Mouse (Mus musculus) frontal cortex, postnatal 36 days (tissue): ENCODE data around the gene Dnajb14.
"Not testable (repeated sequence)": the region's sequence is repeated elsewhere in the genome, so short reads cannot be mapped to it uniquely, and the experiment has no call there.

Source experiments
- DNase-seq, 2 experiments: peaks; one replicate each; pipeline ENCODE4 v3.0.0; 2022; ENCODE audit warnings: low spot score in 2 of 2

Dnajb14 gene

GRCm38 (mm10) chr3:137867437-137868093, at the start of gene Dnajb14:
Gene Dnajb14 (plus strand): TSS chr3:137867675.
- DNase-seq: peak; percentile 40 to 55

DNA sequence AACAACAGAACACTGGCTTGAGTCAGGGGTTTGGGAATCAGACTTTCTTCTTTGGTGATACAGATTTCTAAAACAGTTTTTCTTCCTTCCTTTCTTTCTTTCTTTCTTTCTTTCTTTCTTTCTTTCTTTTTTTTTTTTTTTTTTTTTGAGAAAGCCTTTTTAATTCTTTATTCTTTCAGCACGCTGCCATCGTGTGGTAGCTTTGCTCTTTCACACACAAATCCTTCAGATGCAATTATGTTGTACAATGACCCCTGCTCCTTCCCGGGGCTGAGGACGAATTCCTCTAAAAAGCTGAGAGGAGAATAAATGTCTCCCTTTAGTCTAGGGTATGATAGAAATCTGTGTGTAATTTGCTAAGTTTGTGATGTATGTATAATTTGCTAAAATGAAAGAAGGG, 48.8 kb upstream of the Dnajb14 start:
- DNase-seq: peak in 1 of 2 experiments; percentile 16

GRCm38 (mm10) chr3:137820688-137821467, 46.6 kb upstream of the Dnajb14 start:
- DNase-seq: no peak

GRCm38 (mm10) chr3:137823317-137823716, 44.2 kb upstream of the Dnajb14 start:
- DNase-seq: no peak

GRCm38 (mm10) chr3:137827678-137828077, 39.8 kb upstream of the Dnajb14 start:
- no peak for DNase-seq

DNA sequence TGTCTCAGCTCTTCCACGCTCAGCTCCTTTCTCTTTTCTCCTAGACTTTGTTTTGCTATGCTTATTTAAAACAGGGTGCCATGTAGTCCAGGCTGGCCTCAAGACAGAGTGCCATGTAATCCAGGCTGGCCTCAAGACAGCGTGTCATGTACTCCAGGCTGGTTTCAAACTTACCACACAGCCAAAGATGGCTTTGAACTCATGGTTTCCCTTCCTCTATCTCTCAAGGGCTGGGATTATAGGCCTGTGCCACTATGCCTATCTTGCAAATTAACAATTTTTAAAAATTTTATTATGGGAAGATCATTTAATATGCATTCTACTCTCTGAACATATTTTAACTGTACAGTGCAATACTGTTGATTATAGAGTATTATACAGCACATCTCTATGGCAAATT, 36.3 kb upstream of the Dnajb14 start:
- DNase-seq: no peak

DNA sequence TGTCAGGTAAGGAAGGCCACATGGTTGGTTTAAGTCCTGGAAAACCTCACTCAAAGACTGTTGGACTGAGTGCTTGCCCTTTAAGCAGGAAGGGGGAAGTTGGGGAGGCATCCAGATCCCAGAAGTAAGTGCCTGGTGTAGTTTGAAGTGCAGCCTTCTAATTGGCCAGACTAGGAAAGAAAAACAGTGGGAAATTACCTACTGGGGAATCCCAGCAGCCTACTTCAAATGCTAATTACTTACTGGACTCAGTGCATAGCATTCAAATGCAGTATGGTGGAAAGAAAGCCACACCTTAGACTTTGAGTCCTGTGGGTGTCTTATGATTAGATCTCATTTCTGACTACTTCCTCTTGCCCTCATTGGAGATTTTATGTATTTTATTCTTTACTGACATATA, 34.3 kb upstream of the Dnajb14 start:
- no peak for DNase-seq

- no peak for DNase-seq
These were observed 33.8 kb upstream of the Dnajb14 start for GRCm38 (mm10) chr3:137833698-137834097.

GRCm38 (mm10) chr3:137836543-137836942, 30.9 kb upstream of the Dnajb14 start:
- no peak for DNase-seq

GRCm38 (mm10) chr3:137838160-137838559, 29.3 kb upstream of the Dnajb14 start:
- no peak for DNase-seq

- DNase-seq: no peak
These were observed 24.5 kb upstream of the Dnajb14 start for GRCm38 (mm10) chr3:137842944-137843343.

GRCm38 (mm10) chr3:137844263-137844662, 23.2 kb upstream of the Dnajb14 start:
- no peak for DNase-seq

- no peak for DNase-seq
These were observed 20.9 kb upstream of the Dnajb14 start for GRCm38 (mm10) chr3:137846552-137846951.

- DNase-seq: no peak
These were observed 19.1 kb upstream of the Dnajb14 start for GRCm38 (mm10) chr3:137848354-137848753.

DNA sequence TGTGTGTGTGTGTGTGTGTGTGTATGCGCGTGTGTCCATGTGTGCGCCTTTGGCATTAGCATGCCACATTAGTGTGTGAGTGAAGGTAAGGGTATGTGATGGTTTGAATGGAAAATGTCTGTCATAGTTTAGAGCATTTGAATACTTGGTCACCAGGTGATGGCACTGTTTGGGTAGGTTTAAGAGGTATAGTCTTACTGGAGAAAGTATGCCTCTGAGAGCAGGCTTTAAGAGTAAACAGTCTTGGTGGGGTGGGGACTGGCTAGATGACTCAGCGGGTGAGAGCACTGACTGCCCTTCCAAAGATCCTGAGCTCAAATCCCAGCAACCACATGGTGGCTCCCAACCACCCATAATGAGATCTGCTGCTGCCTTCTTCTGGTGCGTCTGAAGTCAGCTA, 17.8 kb upstream of the Dnajb14 start:
- DNase-seq: no peak

DNA sequence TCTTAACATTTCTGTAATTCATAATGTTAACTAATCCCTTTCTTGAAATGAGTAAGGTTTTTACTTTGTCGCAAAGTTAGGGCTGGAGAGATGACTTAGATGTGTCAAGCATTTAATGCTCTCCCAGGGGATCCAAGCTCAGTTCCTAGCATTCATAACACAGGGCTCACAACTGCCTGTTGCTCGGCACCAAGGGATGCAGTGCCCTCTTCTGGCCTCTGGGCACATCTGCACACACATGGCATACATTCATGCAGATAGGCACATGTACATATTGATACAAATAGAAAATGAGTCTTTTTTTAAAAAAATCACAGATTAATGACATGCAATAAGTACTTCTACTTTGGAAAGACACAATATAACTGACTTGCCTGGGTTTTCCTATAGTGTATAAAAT, 16.3 kb upstream of the Dnajb14 start:
- DNase-seq: no peak

DNA sequence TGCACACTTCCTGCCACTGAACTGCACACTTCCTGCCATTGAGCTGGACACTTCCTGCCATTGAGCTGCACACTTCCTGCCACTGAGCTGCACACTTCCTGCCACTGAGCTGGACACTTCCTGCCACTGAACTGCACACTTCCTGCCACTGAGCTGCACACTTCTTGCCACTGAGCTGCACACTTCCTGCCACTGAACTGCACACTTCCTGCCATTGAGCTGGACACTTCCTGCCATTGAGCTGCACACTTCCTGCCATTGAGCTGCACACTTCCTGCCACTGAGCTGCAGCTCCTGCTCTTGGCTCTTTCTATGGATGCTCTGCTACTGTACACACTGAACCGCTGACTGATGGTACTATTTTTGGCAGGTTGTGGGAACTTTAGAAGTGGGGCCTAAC, 14.5 kb upstream of the Dnajb14 start:
- not testable (repeated sequence) for DNase-seq

- no peak for DNase-seq
These were observed 12.1 kb upstream of the Dnajb14 start for GRCm38 (mm10) chr3:137855328-137855727.

DNA sequence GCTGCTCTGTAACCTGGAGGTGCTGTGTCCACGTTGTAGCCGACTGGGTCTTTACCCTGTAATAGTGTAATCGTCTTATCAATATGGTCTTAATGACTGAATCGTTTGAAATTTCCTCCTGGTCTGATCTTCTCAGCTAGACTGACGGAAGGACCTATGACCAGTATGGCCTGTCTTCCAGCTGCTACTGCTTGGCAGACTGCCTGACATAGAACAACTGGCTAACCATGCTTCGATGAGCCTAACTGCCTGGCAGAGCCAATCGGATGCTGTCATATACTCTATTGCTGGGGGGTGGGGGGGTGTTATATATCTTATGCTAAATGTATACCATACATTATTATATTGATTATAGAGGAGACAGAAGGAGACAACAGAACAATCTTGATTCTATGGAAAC, 11.4 kb upstream of the Dnajb14 start:
- DNase-seq: no peak

GRCm38 (mm10) chr3:137860394-137861170, 6.9 kb upstream of the Dnajb14 start:
- no peak for DNase-seq

- DNase-seq: no peak
These were observed 6.0 kb upstream of the Dnajb14 start for GRCm38 (mm10) chr3:137861436-137861835.

DNA sequence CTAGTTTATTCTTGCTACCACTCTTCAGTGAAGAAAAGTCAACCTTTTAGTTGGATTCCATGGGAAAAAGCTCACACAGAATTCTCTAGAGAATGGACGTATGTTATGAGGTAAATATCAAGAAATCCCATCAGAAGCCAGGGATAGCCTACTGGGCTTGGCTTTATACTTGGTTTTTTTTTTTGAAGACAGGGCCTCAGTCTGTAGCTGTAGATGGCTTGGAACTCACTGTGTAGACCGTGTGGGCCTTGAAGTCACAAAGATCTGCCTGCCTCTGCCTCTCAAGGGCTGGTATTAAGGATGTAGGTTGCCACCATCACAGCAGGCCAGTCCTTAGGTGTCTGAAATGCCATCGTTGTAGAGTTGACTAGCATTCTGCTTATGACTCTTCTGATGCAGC, 4.9 kb upstream of the Dnajb14 start:
- no peak for DNase-seq
